Comparison of ENCODE assay signal across 12 mouse cellular contexts in the genomic region with DNA sequence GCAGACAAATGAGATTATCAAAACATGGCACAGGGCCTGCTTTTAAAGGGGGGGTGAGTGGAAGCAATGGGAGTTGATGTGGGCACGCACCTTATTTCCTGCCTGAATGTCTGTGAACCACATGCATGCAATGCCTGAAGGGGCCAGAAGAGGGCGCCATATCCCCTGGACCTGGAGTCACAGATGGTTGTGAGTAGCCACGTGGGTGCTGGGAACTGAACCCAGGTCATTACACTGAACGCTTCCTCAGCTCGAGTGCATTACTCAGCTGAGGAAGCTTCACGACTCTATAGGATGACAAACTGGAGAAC. TPM values are rescaled to one million over a fixed set of nuclear protein-coding genes. Genes with fewer than 3 reads are reported as not detected.
DNase-seq lines count a peak whose midpoint lies in the region; ATAC-seq and TF ChIP-seq lines count a peak whose summit lies in the region.
"Had no signal": no experiment of that assay in that cellular context is flagged by ENCODE, and none has a peak within 500 bp of the region (broad histone marks: within the 10 kb centered on the region; RNA-seq: fewer than 3 reads in every experiment).

No protein-coding gene starts in this region.

- DNase-seq in hindbrain, postnatal 0 days (ENCODE audit: low spot score), result no peak
- DNase-seq in hindbrain, embryonic 14.5 days (ENCODE audit: low spot score), result no peak
- peak; percentile 44 for DNase-seq in CD4-positive helper T cell, adult 2 months (ENCODE audit: low read depth, low spot score)
- peak; percentile 60 for DNase-seq in ZHBTc4 (ENCODE audit: low read depth, low spot score)
- DNase-seq in spleen, postnatal 4 days (ENCODE audit: low spot score in 2 of 2), result peak; percentile 34 to 75
- DNase-seq in ovary, postnatal 14 days (ENCODE audit: low spot score), result no peak
- no peak for DNase-seq in kidney, adult 11 months

- 83% methylated on average over 6 of the region's 6 CpGs for WGBS in hindbrain, postnatal 0 days
- WGBS in hindbrain, embryonic 14.5 days, result 86% methylated on average over 6 of the region's 6 CpGs
- WGBS in midbrain, embryonic 16.5 days, result 79% methylated on average over 6 of the region's 6 CpGs

- peaks cover 8% of the 10 kb centered on the region for H3K4me1 ChIP-seq in hindbrain, postnatal 0 days (ENCODE audit: insufficient read depth, low read length)
- peaks cover 15% of the 10 kb centered on the region; the same call in 1 of the 2 replicates for H3K4me1 ChIP-seq in hindbrain, embryonic 14.5 days (replicated peaks; ENCODE audit: control insufficient read depth, insufficient read depth, low read length)
- H3K4me1 ChIP-seq in midbrain, embryonic 16.5 days (ENCODE audit: control insufficient read depth, insufficient read depth, low read length), result peaks cover 3% of the 10 kb centered on the region; the same call in 1 of the 2 replicates

- no peaks in the 10 kb centered on the region for H3K36me3 ChIP-seq in hindbrain, postnatal 0 days (ENCODE audit: insufficient read depth, low read length)
- H3K36me3 ChIP-seq in hindbrain, embryonic 14.5 days (replicated peaks; ENCODE audit: control insufficient read depth, insufficient read depth), result no peaks in the 10 kb centered on the region
- H3K36me3 ChIP-seq in midbrain, embryonic 16.5 days (ENCODE audit: control insufficient read depth, insufficient read depth, low read length), result no peaks in the 10 kb centered on the region
- H3K36me3 ChIP-seq: limb, embryonic 13.5 days; neural tube, embryonic 12.5 days had no signal

- no peak overlapping the region for H3K9ac ChIP-seq in hindbrain, postnatal 0 days (replicated peaks; ENCODE audit: low read length)
- no peak overlapping the region for H3K9ac ChIP-seq in hindbrain, embryonic 14.5 days
- no peak overlapping the region for H3K9ac ChIP-seq in midbrain, embryonic 16.5 days (ENCODE audit: low read depth, low read length)
- H3K9ac ChIP-seq: limb, embryonic 13.5 days; neural tube, embryonic 12.5 days had no signal

- TF ChIP-seq CTCF in hindbrain, postnatal 0 days (IDR thresholded peaks at IDR 0.05; ENCODE audit: low read depth), result peak; percentile 54

- no peak overlapping the region for H3K4me3 ChIP-seq in hindbrain, postnatal 0 days (ENCODE audit: low read length)
- H3K4me3 ChIP-seq in hindbrain, embryonic 14.5 days (replicated peaks; ENCODE audit: low read length), result no peak overlapping the region
- no peak overlapping the region for H3K4me3 ChIP-seq in midbrain, embryonic 16.5 days (ENCODE audit: low read depth, low read length)
- H3K4me3 ChIP-seq: limb, embryonic 13.5 days; neural tube, embryonic 12.5 days had no signal

- ATAC-seq in hindbrain, postnatal 0 days, result no peak
- ATAC-seq in hindbrain, embryonic 14.5 days (ENCODE audit: low FRiP score), result no peak
- ATAC-seq in midbrain, embryonic 16.5 days, result no peak
- ATAC-seq: activated CD4-positive, CD25-positive, alpha-beta regulatory T cell, adult 4 months; inflammation-experienced regulatory T-cells, adult 6 months had no signal

- no peak overlapping the region for H3K27ac ChIP-seq in hindbrain, postnatal 0 days
- H3K27ac ChIP-seq in hindbrain, embryonic 14.5 days, result no peak overlapping the region
- no peak overlapping the region for H3K27ac ChIP-seq in midbrain, embryonic 16.5 days (ENCODE audit: low read length)
- H3K27ac ChIP-seq: limb, embryonic 13.5 days; neural tube, embryonic 12.5 days had no signal

- no peaks in the 10 kb centered on the region for H3K27me3 ChIP-seq in hindbrain, postnatal 0 days (ENCODE audit: insufficient read depth, low read length)
- no peaks in the 10 kb centered on the region for H3K27me3 ChIP-seq in hindbrain, embryonic 14.5 days (ENCODE audit: control insufficient read depth, insufficient read depth, low read length)
- H3K27me3 ChIP-seq in midbrain, embryonic 16.5 days (ENCODE audit: control insufficient read depth, insufficient read depth, low read depth, low read length), result no peaks in the 10 kb centered on the region
- H3K27me3 ChIP-seq: neural tube, embryonic 12.5 days had no signal

- no peaks in the 10 kb centered on the region for H3K9me3 ChIP-seq in hindbrain, postnatal 0 days (ENCODE audit: low read length)
- H3K9me3 ChIP-seq in hindbrain, embryonic 14.5 days (ENCODE audit: control insufficient read depth, low read length), result no peaks in the 10 kb centered on the region
- H3K9me3 ChIP-seq in midbrain, embryonic 16.5 days (replicated peaks; ENCODE audit: control insufficient read depth, low read length, poor library complexity, severe bottlenecking), result no peaks in the 10 kb centered on the region

- H3K4me2 ChIP-seq in hindbrain, postnatal 0 days (ENCODE audit: low read depth, low read length), result no peak overlapping the region
- H3K4me2 ChIP-seq in hindbrain, embryonic 14.5 days (replicated peaks), result no peak overlapping the region
- H3K4me2 ChIP-seq in midbrain, embryonic 16.5 days (ENCODE audit: low read length), result no peak overlapping the region
- H3K4me2 ChIP-seq: limb, embryonic 13.5 days; neural tube, embryonic 12.5 days had no signal

RNA-seq across cellular contexts. Expression of gene Fry, which starts 1.6 kb away (rescaled TPM):
- 122 and 126 TPM in 2 replicates for total RNA-seq in hindbrain, postnatal 0 days (2014; rRNA removed)
- polyA plus RNA-seq in hindbrain, postnatal 0 days (2015; fragmentation: Nextera tagmentation; extraction: Ambion mirVana), result 47.7 and 48.9 TPM in 2 replicates
- polyA plus RNA-seq in hindbrain, embryonic 14.5 days (2014; fragmentation: Nextera tagmentation; extraction: Ambion mirVana), result 58.8 and 66.7 TPM in 2 replicates
- polyA plus RNA-seq in midbrain, embryonic 16.5 days (2015; fragmentation: Nextera tagmentation; extraction: Ambion mirVana), result 60.0 and 64.1 TPM in 2 replicates

Comparison
In these comparisons a context has a peak if more than half of its experiments do, and no peak if none do; other contexts are left out.
1. DNase-seq: peak in CD4-positive helper T cell, adult 2 months (single experiment), ZHBTc4 (single experiment) and spleen, postnatal 4 days (2 of 2); none in hindbrain, postnatal 0 days (single experiment), hindbrain, embryonic 14.5 days (single experiment), ovary, postnatal 14 days (single experiment) and kidney, adult 11 months (single experiment).